Mouse (Mus musculus) thymus, adult 2 months (tissue): Measurements from ENCODE around the gene Glod5. TPM values are rescaled to one million over a fixed set of nuclear protein-coding genes. Genes with fewer than 3 reads are reported as not detected.
"Not testable (repeated sequence)": the region's sequence is repeated elsewhere in the genome, so short reads cannot be mapped to it uniquely, and the experiment has no call there.

Source experiments
- DNase-seq: peaks from one replicate; pipeline ENCODE4 v3.0.0; 2021
- H3K27ac ChIP-seq: fragments of 200-500 bp; 2 replicates; pipeline ENCODE4 v1.5.1; 2012; ENCODE audit warnings: low read length, control low read depth; ENCODE audit not compliant: control insufficient read depth, insufficient read depth
- H3K27me3 ChIP-seq: fragments of 200-500 bp; 2 replicates; pipeline ENCODE4 v1.6.1; 2012; ENCODE audit warnings: mild to moderate bottlenecking, low read length, moderate library complexity, mixed read lengths; ENCODE audit not compliant: control insufficient read depth, insufficient read depth
- H3K36me3 ChIP-seq: fragments of 200-500 bp; 2 replicates; pipeline ENCODE4 v1.6.1; 2012; ENCODE audit warnings: mild to moderate bottlenecking, low read length, moderate library complexity; ENCODE audit not compliant: control insufficient read depth, insufficient read depth
- H3K4me1 ChIP-seq: fragments of 200-500 bp; replicated peaks from 2 replicates; pipeline ENCODE4 v1.6.1; 2012; ENCODE audit warnings: low read length; ENCODE audit not compliant: control insufficient read depth, insufficient read depth
- H3K4me3 ChIP-seq: fragments of 200-500 bp; 2 replicates; pipeline ENCODE4 v1.5.1; 2012; ENCODE audit warnings: mild to moderate bottlenecking, low read length, control low read depth, moderate library complexity; ENCODE audit not compliant: control insufficient read depth, insufficient read depth
- CTCF ChIP-seq: fragments of 200-500 bp; IDR thresholded peaks from 2 replicates; pipeline ENCODE4 v1.5.1; 2012; ENCODE audit warnings: mild to moderate bottlenecking, control low read depth, low read length, moderate library complexity, borderline replicate concordance; ENCODE audit not compliant: control insufficient read depth, poor library complexity, insufficient read depth; ENCODE audit errors: extremely low read depth
- POLR2A ChIP-seq: fragments of 200-500 bp; IDR thresholded peaks from 2 replicates; pipeline ENCODE4 v1.6.1; 2012; ENCODE audit warnings: mild to moderate bottlenecking, low read length, control low read depth, moderate library complexity; ENCODE audit not compliant: control insufficient read depth, poor library complexity, insufficient read depth; ENCODE audit errors: extremely low read depth
- WGBS: fragments of 180-500 bp; shearing (Covaris S2); methylation state at CpG from one replicate; pipeline ENCODE4 v1.1.7; 2018; 5-methylcytosine and 5-hydroxymethylcytosine counted together
- polyA plus RNA-seq: library from polyadenylated mRNA; depleted of rRNA; stranded (reverse); fragments of >200 nt; gene quantifications from 2 replicates; pipeline ENCODE4 v1.2.3, GENCODE M21; 2012

Glod5 gene
- polyA plus RNA-seq, 1 experiment, result not detected

DNA sequence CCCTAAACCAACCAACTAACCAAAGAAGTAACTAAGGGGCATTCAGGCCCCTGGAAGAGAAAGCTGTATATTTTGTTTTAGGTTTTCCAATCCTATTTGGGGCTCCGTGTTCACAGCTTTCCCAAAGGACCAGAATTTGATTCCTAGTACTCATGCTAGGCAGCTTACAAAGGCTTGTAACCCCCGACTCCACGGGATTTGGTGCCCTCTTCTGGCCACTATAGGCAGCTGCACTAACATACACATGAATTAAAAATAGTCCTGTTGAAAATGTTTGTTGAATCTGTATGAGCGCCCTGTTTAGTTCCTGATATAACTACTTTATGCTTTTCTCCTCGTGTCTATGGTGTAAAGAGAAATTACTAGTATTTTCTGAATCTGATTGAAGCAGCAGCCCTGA lies 1.1 kb downstream of the Glod5 start:
- TF ChIP-seq POLR2A (no peak), CTCF (no peak)
- DNase-seq, result peak; percentile 9

GRCm38 (mm10) chrX:8015675-8016074 lies 2.6 kb downstream of the Glod5 start:
- not testable (repeated sequence) for H3K27ac ChIP-seq, H3K4me3 ChIP-seq, H3K4me1 ChIP-seq, H3K27me3 ChIP-seq, H3K36me3 ChIP-seq
- DNase-seq, result peak; percentile 1
- WGBS, result 29% methylated on average over 7 of the region's 7 CpGs

More for the DNA sequence above, 1.1 kb downstream of the Glod5 start:
- Histone ChIP-seq H3K27me3 (no peaks in the 10 kb centered on the region), H3K36me3 (no peaks in the 10 kb centered on the region), H3K4me1 (no peaks in the 10 kb centered on the region), H3K4me3 (no peak overlapping the region), H3K27ac (no peak overlapping the region)
- 3% methylated on average over 5 of the region's 5 CpGs for WGBS

GRCm38 (mm10) chrX:8013569-8014314 lies 4.5 kb downstream of the Glod5 start:
- Histone ChIP-seq H3K4me3 (no peak overlapping the region), H3K27ac (no peak overlapping the region), H3K36me3 (no peaks in the 10 kb centered on the region), H3K27me3 (no peaks in the 10 kb centered on the region), H3K4me1 (no peaks in the 10 kb centered on the region)
- no peak for DNase-seq
- TF ChIP-seq POLR2A (no peak), CTCF (no peak)
- 90% methylated on average over 6 of the region's 8 CpGs for WGBS

DNA sequence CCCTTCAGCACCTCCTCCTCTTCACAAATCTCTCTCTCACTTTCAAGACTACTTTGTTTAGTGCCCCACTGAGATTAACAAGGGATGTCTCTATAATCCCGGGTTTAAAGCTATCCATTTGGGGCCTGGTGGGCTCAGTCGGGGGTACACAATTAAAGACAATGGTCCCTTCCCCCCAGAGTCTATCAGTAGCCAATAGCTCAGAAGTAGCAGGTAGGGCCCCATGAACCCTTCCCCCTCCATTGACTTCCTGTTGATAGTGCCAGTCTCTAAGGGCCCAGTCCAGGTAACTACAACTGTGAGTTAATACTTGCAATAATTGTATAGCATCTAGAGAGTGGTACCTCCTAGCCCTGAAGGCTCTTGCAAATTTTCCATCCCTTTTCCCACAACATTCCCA lies 5.1 kb downstream of the Glod5 start:
- TF ChIP-seq CTCF (no peak), POLR2A (no peak)
- DNase-seq, result no peak
- no peaks in the 10 kb centered on the region for H3K4me1 ChIP-seq
- H3K4me3 ChIP-seq, result no peak overlapping the region
- WGBS, result 39% methylated on average over 2 of the region's 2 CpGs
- H3K36me3 ChIP-seq, result no peaks in the 10 kb centered on the region
- H3K27me3 ChIP-seq, result no peaks in the 10 kb centered on the region
- no peak overlapping the region for H3K27ac ChIP-seq

DNA sequence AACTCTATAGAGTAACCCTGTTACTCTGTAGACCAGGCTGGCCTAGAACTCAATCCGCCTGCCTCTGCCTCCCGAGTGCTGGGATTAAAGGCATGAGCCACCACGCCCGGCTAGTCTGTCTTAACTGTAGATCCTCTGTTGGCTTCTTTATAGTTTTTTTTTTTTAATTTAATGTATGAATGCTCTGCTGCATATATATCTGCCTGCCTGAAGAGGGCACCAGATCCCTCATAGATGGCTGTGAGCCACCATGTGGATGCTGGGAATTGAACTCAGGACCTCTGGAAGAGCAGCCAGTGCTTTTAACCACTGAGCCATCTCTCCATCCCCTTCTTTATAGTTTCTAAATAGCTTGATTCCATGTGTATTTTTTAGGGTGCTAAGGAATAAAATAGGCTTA lies 8.9 kb downstream of the Glod5 start:
- not testable (repeated sequence) for H3K36me3 ChIP-seq, H3K4me1 ChIP-seq, H3K27ac ChIP-seq, H3K4me3 ChIP-seq, DNase-seq, H3K27me3 ChIP-seq
- WGBS, result 87% methylated on average over 4 of the region's 4 CpGs

DNA sequence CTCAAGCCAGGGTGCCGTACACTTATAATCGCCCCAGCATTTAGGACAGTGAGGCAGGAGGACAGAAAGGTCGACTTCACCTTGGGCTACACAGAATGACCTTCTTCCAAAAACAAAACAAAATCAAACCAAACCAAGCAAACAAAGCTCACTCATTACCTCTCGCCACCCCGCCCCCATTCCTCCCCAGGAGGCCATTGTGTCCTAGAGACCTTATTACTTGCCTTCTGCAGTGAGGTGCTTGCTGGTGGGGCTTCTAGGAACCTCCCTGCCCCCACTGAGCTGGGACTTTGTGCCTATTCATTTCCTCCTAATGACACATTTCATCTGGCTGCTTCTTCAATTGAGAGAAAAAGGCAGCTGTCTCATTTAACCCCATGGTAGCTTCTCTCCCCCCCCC lies 9.7 kb downstream of the Glod5 start:
- Histone ChIP-seq H3K36me3 (no peaks in the 10 kb centered on the region), H3K27me3 (no peaks in the 10 kb centered on the region), H3K4me1 (no peaks in the 10 kb centered on the region), H3K27ac (no peak overlapping the region), H3K4me3 (no peak overlapping the region)
- no peak for TF ChIP-seq CTCF
- no peak for TF ChIP-seq POLR2A
- WGBS, result 85% methylated on average over 5 of the region's 5 CpGs
- DNase-seq, result no peak

DNA sequence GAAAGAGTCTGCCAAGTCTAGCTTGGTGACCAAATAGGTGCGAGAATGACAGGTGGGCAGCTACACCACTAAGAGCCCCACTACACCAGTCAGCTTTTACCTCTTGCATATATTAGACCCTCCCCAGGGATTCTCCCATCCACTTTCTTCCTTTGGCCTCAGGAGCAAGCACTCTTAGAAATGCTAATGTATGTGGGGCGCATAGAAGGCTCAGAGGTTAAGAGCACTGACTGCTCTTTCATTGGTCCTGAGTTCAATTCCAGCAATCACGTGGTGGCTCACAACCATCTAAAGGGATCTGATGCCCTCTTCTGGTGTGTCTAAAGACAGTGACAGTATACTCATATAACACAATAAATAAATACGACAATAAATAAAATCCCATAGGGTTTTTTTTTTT lies 15.3 kb downstream of the Glod5 start:
- no peaks in the 10 kb centered on the region for H3K4me1 ChIP-seq
- no peak overlapping the region for H3K4me3 ChIP-seq
- H3K27me3 ChIP-seq, result no peaks in the 10 kb centered on the region
- TF ChIP-seq CTCF (no peak), POLR2A (no peak)
- H3K27ac ChIP-seq, result no peak overlapping the region
- no peaks in the 10 kb centered on the region for H3K36me3 ChIP-seq
- WGBS, result 84% methylated on average over 4 of the region's 4 CpGs
- no peak for DNase-seq
